Mouse (Mus musculus): ENCODE results near the gene Mc1r. TPM values are rescaled to one million over a fixed set of nuclear protein-coding genes. Genes with fewer than 3 reads are reported as not detected.
"Not testable (repeated sequence)": the region's sequence is repeated elsewhere in the genome, so short reads cannot be mapped to it uniquely, and the experiment has no call there.

Mc1r gene
- polyA plus RNA-seq, 1 experiment = 0.01 TPM

DNA sequence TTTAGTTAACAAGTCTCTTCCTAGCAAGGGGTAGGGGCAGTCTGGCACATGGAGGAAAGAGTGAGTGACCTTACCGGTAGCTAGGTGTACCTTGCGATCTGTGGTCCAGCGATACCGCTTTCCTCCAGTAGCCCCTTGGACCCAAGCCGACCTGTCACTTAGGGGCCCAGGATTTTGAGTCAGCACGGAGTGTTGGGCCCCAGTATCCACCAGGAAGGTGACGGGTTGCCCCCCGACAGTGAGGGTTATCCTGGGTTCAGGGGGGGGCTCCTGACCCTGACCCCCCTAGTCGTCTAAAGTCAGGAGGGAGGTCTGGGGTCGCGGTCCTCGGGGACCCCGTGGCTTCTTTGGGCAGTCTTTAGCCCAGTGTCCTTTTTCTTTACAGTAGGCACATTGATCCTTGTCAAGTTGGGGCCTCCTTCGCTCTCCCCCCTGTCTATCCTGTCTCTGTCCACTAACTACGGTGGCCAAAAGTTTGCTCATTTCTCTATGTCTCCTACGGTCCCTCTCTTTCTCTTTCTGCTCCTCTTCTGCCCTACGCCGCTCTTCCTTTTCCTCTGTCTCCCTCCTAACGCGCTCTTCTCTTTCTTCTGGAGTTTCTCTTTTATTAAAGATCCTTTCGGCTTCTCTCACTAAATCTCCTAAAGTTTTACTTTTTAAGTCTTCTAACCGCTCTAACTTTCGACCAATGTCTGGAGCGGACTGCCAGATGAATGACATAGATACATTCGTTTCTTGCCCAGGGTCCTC, 24.9 kb downstream of the Mc1r start:
- Histone ChIP-seq H3ac (ENCODE audit: control insufficient read depth, insufficient read length, low read depth) (no peak overlapping the region), H3K36me3 (ENCODE audit: control insufficient read depth, insufficient read depth) (no peaks in the 10 kb centered on the region), H3K79me3 (ENCODE audit: low read depth) (no peaks in the 10 kb centered on the region), H3K4me3 (ENCODE audit: insufficient read depth, poor library complexity, severe bottlenecking) (no peak overlapping the region), H3K27me3 (ENCODE audit: control insufficient read depth, insufficient read depth, insufficient read length) (no peaks in the 10 kb centered on the region), H3K79me2 (ENCODE audit: control insufficient read depth, insufficient read depth) (no peaks in the 10 kb centered on the region)
- TF ChIP-seq CEBPB (IDR thresholded peaks at IDR 0.05; ENCODE audit: low read depth) (no peak), FOSL1 (IDR thresholded peaks at IDR 0.05; ENCODE audit: insufficient read depth, low read length, poor library complexity, severe bottlenecking) (no peak), CTCF (IDR thresholded peaks at IDR 0.05; ENCODE audit: control insufficient read depth, insufficient read depth, insufficient read length) (no peak), MYOG (IDR thresholded peaks at IDR 0.05; ENCODE audit: control insufficient read depth, extremely low read depth, insufficient read length) (no peak), USF1 (IDR thresholded peaks at IDR 0.05; ENCODE audit: low read depth) (no peak), MAX (IDR thresholded peaks at IDR 0.05) (no peak), MYOD1 (IDR thresholded peaks at IDR 0.05; ENCODE audit: control insufficient read depth, insufficient read length, low read depth) (no peak)

DNA sequence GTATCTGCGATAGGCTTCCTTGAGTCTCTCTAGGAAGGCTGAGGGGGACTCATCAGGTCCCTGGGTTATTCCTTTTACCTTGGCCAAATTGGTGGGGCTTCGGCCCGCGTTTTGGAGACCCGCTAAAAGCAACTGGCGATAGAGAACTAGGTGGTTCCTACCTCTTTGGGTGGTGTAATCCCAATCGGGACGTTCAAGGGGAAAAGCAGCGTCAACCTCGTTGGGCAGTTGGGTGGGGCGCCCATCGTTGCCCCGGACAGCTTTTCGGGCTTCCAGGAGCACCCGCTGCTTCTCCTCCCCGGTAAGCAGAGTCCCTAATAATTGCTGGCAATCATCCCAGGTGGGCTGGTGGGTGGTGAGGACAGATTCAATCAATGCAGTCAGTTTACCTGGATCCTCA, 25.5 kb downstream of the Mc1r start:
- Histone ChIP-seq H3K79me2 (ENCODE audit: control insufficient read depth, insufficient read depth) (no peaks in the 10 kb centered on the region), H3K36me3 (ENCODE audit: control insufficient read depth, insufficient read depth) (no peaks in the 10 kb centered on the region), H3K4me3 (ENCODE audit: insufficient read depth, poor library complexity, severe bottlenecking) (no peak overlapping the region), H3K27me3 (ENCODE audit: control insufficient read depth, insufficient read depth, insufficient read length) (no peaks in the 10 kb centered on the region), H3K79me3 (ENCODE audit: low read depth) (no peaks in the 10 kb centered on the region), H3ac (ENCODE audit: control insufficient read depth, insufficient read length, low read depth) (no peak overlapping the region)
- TF ChIP-seq CTCF (IDR thresholded peaks at IDR 0.05; ENCODE audit: control insufficient read depth, insufficient read depth, insufficient read length) (no peak), MYOG (IDR thresholded peaks at IDR 0.05; ENCODE audit: control insufficient read depth, extremely low read depth, insufficient read length) (no peak), MAX (IDR thresholded peaks at IDR 0.05) (no peak), USF1 (IDR thresholded peaks at IDR 0.05; ENCODE audit: low read depth) (no peak), CEBPB (IDR thresholded peaks at IDR 0.05; ENCODE audit: low read depth) (no peak), FOSL1 (IDR thresholded peaks at IDR 0.05; ENCODE audit: insufficient read depth, low read length, poor library complexity, severe bottlenecking) (no peak), MYOD1 (IDR thresholded peaks at IDR 0.05; ENCODE audit: control insufficient read depth, insufficient read length, low read depth) (no peak)

DNA sequence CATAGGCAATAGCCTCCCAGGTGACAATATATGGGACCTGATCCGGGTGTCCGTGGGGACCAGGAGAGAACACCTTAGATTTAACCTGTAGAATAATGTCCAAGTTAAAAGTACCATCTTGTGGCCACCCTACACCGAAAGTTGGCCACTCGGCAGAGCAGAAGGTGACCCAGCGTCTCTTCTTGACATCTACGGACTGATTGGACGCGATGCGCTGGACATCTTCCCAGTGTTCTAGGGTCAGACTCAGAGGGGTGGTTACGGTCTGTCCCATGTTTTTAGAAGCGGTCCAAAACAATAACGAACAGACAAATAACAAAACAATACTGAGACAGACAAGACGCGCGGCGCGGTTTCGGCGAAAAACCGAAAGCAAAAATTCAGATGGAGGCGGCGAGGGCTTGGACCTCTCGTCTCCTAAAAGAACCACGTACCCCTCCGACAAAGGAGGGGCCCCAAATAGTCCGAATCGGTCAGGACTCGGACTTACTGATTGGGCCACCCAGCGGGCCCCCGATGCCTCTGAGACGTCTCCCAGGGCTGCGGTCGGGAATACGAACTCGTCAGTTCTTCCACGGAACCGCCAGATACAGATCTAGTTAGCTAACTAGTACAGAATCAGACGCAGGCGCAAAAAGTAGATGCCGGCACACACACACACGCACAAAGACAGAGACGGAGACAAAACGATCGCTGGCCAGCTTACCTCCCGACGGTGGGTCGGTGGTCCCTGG, 26.5 kb downstream of the Mc1r start:
- H3ac ChIP-seq (ENCODE audit: control insufficient read depth, insufficient read length, low read depth); H3K79me3 ChIP-seq (ENCODE audit: low read depth); H3K79me2 ChIP-seq (ENCODE audit: control insufficient read depth, insufficient read depth); H3K36me3 ChIP-seq (ENCODE audit: control insufficient read depth, insufficient read depth); H3K4me3 ChIP-seq (ENCODE audit: insufficient read depth, poor library complexity, severe bottlenecking); H3K27me3 ChIP-seq (ENCODE audit: control insufficient read depth, insufficient read depth, insufficient read length): not testable (repeated sequence)

DNA sequence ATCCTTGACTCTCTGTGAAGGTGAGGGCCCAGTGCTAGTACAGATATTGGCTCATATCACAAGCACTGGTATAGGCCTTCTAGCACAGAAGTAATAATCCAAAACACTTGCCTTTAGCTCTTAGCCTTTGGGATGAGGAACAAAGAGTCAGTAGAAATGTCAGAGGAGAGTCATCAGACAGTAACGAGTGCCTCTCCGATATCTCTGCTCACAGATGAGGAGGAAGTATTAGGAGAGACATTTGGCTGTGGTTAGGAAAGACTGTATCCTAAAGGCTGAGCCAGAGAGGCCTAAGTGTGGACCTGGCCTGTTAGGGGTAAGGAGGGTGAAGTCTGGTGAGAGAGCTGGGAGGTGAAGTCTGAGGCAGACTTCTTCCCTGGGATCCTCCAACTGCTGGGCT, 34.9 kb downstream of the Mc1r start:
- Histone ChIP-seq H3K79me3 (ENCODE audit: low read depth) (no peaks in the 10 kb centered on the region), H3K79me2 (ENCODE audit: control insufficient read depth, insufficient read depth) (no peaks in the 10 kb centered on the region), H3K36me3 (ENCODE audit: control insufficient read depth, insufficient read depth) (no peaks in the 10 kb centered on the region), H3K4me3 (ENCODE audit: insufficient read depth, poor library complexity, severe bottlenecking) (no peak overlapping the region), H3ac (ENCODE audit: control insufficient read depth, insufficient read length, low read depth) (no peak overlapping the region), H3K27me3 (ENCODE audit: control insufficient read depth, insufficient read depth, insufficient read length) (no peaks in the 10 kb centered on the region)
- TF ChIP-seq MYOD1 (IDR thresholded peaks at IDR 0.05; ENCODE audit: control insufficient read depth, insufficient read length, low read depth) (no peak), MYOG (IDR thresholded peaks at IDR 0.05; ENCODE audit: control insufficient read depth, extremely low read depth, insufficient read length) (no peak), MAX (IDR thresholded peaks at IDR 0.05) (no peak), CEBPB (IDR thresholded peaks at IDR 0.05; ENCODE audit: low read depth) (no peak), CTCF (IDR thresholded peaks at IDR 0.05; ENCODE audit: control insufficient read depth, insufficient read depth, insufficient read length) (no peak), FOSL1 (IDR thresholded peaks at IDR 0.05; ENCODE audit: insufficient read depth, low read length, poor library complexity, severe bottlenecking) (no peak), USF1 (IDR thresholded peaks at IDR 0.05; ENCODE audit: low read depth) (no peak)

DNA sequence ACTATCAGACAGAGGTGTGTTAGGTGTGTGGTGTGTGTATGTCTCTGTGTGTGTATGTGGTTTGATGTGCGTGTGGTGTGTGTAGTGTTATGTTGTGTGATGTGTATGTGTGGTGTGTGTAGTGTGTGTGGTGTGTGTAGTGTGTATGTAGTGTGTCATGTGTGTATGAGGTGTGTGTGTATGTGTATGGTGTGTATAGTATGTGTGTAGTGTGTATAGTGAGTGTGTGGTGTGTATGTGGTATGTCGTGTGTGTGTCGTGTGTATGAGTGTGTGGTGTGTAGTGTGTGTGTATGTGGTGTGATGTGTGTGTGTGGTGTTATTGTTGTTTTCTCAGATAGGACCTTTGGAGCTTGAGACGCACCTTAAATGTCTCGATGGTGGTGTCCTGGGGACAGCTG, 35.4 kb downstream of the Mc1r start:
- Histone ChIP-seq H3K36me3 (ENCODE audit: control insufficient read depth, insufficient read depth) (no peaks in the 10 kb centered on the region), H3K4me3 (ENCODE audit: insufficient read depth, poor library complexity, severe bottlenecking) (no peak overlapping the region), H3K79me3 (ENCODE audit: low read depth) (no peaks in the 10 kb centered on the region), H3K27me3 (ENCODE audit: control insufficient read depth, insufficient read depth, insufficient read length) (no peaks in the 10 kb centered on the region), H3K79me2 (ENCODE audit: control insufficient read depth, insufficient read depth) (no peaks in the 10 kb centered on the region), H3ac (ENCODE audit: control insufficient read depth, insufficient read length, low read depth) (no peak overlapping the region)
- no peak for TF ChIP-seq MAX (IDR thresholded peaks at IDR 0.05)
- no peak for TF ChIP-seq MYOD1 (IDR thresholded peaks at IDR 0.05; ENCODE audit: control insufficient read depth, insufficient read length, low read depth)
- TF ChIP-seq CTCF (IDR thresholded peaks at IDR 0.05; ENCODE audit: control insufficient read depth, insufficient read depth, insufficient read length) = no peak
- TF ChIP-seq USF1 (IDR thresholded peaks at IDR 0.05; ENCODE audit: low read depth) = no peak
- no peak for TF ChIP-seq FOSL1 (IDR thresholded peaks at IDR 0.05; ENCODE audit: insufficient read depth, low read length, poor library complexity, severe bottlenecking)
- no peak for TF ChIP-seq CEBPB (IDR thresholded peaks at IDR 0.05; ENCODE audit: low read depth)
- no peak for TF ChIP-seq MYOG (IDR thresholded peaks at IDR 0.05; ENCODE audit: control insufficient read depth, extremely low read depth, insufficient read length)

Measured in C2C12 (cell line).